Mouse (Mus musculus) heart, embryonic 10.5 days (tissue): ENCODE measurements at regions not wholly inside any gene's neighbourhood (a gene's known extent, or its start where the extent isn't known, plus 50 kb on each side); places are given as distances from the start of the nearest gene placed in this dataset.

ENCODE experiments used
- DNase-seq: peaks from one replicate; pipeline ENCODE4 v3.0.0-alpha.2; 2017; ENCODE audit warnings: low spot score
- H3K27ac ChIP-seq: fragments of 300-500 bp; sonication (generic); 2 replicates; pipeline ENCODE4 v1.5.1; 2016; ENCODE audit warnings: mild to moderate bottlenecking
- H3K27me3 ChIP-seq: fragments of 300-500 bp; sonication (generic); 2 replicates; pipeline ENCODE4 v1.6.1; 2016; ENCODE audit warnings: mild to moderate bottlenecking; ENCODE audit not compliant: poor library complexity, insufficient read depth, severe bottlenecking
- H3K36me3 ChIP-seq: fragments of 300-500 bp; sonication (generic); 2 replicates; pipeline ENCODE4 v1.6.1; 2016; ENCODE audit warnings: mild to moderate bottlenecking, moderate library complexity
- H3K4me1 ChIP-seq: fragments of 300-500 bp; sonication (generic); 2 replicates; pipeline ENCODE4 v1.6.1; 2016; ENCODE audit warnings: mild to moderate bottlenecking
- H3K4me3 ChIP-seq: fragments of 300-500 bp; sonication (generic); 2 replicates; pipeline ENCODE4 v1.5.1; 2016; ENCODE audit warnings: mild to moderate bottlenecking, moderate library complexity
- H3K9me3 ChIP-seq: fragments of 300-500 bp; sonication (generic); 2 replicates; pipeline ENCODE4 v1.6.1; 2016; ENCODE audit warnings: mild to moderate bottlenecking, moderate library complexity
- WGBS: fragments of 180-500 bp; shearing (Covaris S2); methylation state at CpG from one replicate; pipeline ENCODE4 v1.1.7; 2016; 5-methylcytosine and 5-hydroxymethylcytosine counted together

- Histone ChIP-seq H3K4me3 (no peak overlapping the region), H3K27me3 (peaks cover 3% of the 10 kb centered on the region; the same call in 1 of the 2 replicates), H3K4me1 (peaks cover 5% of the 10 kb centered on the region), H3K36me3 (no peaks in the 10 kb centered on the region), H3K9me3 (no peaks in the 10 kb centered on the region), H3K27ac (no peak overlapping the region)
- 82% methylated on average over 7 of the region's 7 CpGs for WGBS
- no peak for DNase-seq
Measured at GRCm38 (mm10) chr3:50899830-50900350, 324.4 kb upstream of the Noct start.

- Histone ChIP-seq H3K36me3 (no peaks in the 10 kb centered on the region), H3K27ac (no peak overlapping the region), H3K27me3 (peaks cover 3% of the 10 kb centered on the region; the same call in 1 of the 2 replicates), H3K4me1 (peaks cover 12% of the 10 kb centered on the region), H3K9me3 (no peaks in the 10 kb centered on the region), H3K4me3 (no peak overlapping the region)
- 84% methylated on average over 9 of the region's 9 CpGs for WGBS
- DNase-seq = no peak
Measured at GRCm38 (mm10) chr3:50900566-50900965, 323.7 kb upstream of the Noct start.

DNA sequence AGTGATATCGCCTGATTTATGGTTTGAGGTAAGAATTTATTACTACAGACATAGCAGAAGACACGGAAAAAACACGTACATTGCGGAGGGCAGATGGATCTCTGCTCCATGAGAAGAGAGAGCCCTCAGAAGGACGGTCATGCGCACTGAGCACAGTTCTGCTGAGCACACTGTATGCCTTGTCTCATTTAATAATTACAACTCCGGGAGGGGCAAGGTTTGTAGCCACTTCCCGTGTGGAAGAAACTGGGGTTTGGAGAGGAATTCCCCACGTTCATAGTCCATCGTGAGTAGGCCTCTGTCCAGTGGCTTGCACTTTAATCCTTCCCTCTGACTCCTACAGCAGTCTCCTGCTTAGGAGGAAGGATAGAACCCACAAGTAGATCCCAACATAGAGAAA lies 322.9 kb upstream of the Noct start:
- no peak overlapping the region for H3K27ac ChIP-seq
- H3K4me3 ChIP-seq = no peak overlapping the region
- H3K27me3 ChIP-seq = peaks cover 3% of the 10 kb centered on the region; the same call in 1 of the 2 replicates
- no peak for DNase-seq
- H3K4me1 ChIP-seq = peaks cover 13% of the 10 kb centered on the region
- 88% methylated on average over 10 of the region's 10 CpGs for WGBS
- H3K9me3 ChIP-seq = no peaks in the 10 kb centered on the region
- no peaks in the 10 kb centered on the region for H3K36me3 ChIP-seq

DNA sequence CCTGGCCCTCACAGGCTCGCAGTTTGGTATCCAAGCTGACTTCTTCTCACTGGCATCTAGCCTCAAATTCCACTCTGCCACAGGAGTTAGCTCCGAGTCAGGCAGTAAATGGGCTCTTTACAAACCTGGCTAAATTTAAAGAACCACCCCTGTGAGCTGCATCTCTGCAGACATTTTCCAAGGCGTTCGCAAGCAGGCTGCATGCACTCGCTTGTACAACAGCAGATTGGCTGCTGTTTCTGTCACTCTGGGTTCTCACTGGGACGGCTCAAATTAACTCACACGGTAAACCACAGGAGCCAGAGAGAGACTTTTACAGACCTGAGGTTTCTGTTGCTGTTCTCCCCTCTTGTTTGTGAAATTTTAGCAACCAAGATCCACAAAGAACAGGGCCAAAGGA lies 321.3 kb upstream of the Noct start:
- H3K27me3 ChIP-seq = peaks cover 3% of the 10 kb centered on the region; the same call in 1 of the 2 replicates
- no peak for DNase-seq
- H3K4me3 ChIP-seq = no peak overlapping the region
- WGBS = 52% methylated on average over 7 of the region's 7 CpGs
- H3K27ac ChIP-seq = no peak overlapping the region
- H3K4me1 ChIP-seq = peaks cover 13% of the 10 kb centered on the region
- no peaks in the 10 kb centered on the region for H3K9me3 ChIP-seq
- H3K36me3 ChIP-seq = no peaks in the 10 kb centered on the region

DNA sequence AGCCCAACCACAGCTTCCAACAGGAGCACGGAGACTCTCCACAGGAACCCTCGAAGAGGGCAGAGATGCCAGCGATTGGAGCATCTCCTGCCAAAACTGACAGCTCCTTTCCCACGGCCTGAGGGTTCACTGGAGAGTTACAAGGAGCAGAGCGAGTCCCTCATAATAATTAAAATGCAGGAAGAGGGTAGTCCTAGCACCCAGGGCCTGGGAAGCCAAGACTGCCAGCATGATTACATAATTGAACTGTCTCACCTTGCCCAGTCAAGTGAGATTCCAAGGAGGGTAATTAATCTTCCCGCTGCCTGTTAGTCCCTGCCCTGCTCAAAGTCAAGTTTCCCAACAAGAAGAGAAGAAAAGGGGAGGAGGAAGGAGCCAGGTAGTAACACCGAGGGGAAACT lies 319.5 kb upstream of the Noct start:
- 20% methylated on average over 7 of the region's 7 CpGs for WGBS
- Histone ChIP-seq H3K4me3 (no peak overlapping the region), H3K36me3 (no peaks in the 10 kb centered on the region), H3K27ac (peak overlapping the region; percentile 29; the same call in 1 of the 2 replicates), H3K27me3 (peaks cover 3% of the 10 kb centered on the region; the same call in 1 of the 2 replicates), H3K9me3 (no peaks in the 10 kb centered on the region), H3K4me1 (peaks cover 13% of the 10 kb centered on the region)
- no peak for DNase-seq

GRCm38 (mm10) chr3:50905274-50905992 lies 318.8 kb upstream of the Noct start:
- no peak for DNase-seq
- Histone ChIP-seq H3K27me3 (peaks cover 3% of the 10 kb centered on the region; the same call in 1 of the 2 replicates), H3K27ac (peak overlapping the region; percentile 29; the same call in 1 of the 2 replicates), H3K4me3 (peak overlapping the region; percentile 57), H3K36me3 (no peaks in the 10 kb centered on the region), H3K9me3 (no peaks in the 10 kb centered on the region), H3K4me1 (peaks cover 13% of the 10 kb centered on the region)
- 20% methylated on average over 16 of the region's 16 CpGs for WGBS

DNA sequence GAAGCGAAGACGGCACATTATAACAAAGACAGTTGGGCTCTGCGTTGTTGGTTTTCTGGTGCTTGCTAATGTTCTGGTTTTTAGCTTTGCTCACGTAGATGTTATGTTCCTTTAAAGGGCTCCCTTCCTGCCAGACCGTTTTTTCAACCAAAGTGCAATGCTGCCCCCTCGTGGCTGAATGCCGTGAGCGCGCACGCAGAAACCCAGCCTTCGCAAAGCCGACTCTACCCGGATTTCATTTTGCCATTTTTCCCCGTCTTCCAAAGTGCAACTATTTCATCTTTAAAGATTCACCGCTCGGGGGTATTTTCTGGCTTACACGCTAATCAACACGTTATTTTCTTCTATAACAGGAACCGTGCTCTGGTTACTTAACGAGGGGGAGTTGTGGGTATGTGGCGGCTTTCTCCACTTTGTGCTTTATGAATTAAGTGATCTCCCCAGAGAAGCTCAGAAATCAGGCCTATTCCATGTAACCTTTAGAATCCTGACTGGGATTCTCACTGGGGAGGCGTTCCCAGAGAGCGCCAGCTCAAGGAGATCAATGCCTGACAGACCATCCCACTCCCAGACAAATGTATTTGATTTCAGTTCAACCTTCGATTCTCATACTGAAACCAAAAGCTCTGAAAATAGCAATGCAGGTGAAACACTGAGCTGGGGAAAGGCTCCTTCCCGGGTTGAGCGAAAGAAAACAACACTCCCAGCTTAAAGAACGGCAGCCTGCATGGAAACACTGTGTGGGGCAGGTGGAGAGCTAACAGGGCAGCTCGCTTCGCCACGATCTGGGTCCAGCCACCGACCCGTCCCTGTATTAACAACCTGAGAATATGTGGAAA lies 318.0 kb upstream of the Noct start:
- Histone ChIP-seq H3K4me3 (peak overlapping the region; percentile 57), H3K4me1 (peaks cover 13% of the 10 kb centered on the region), H3K9me3 (no peaks in the 10 kb centered on the region), H3K36me3 (no peaks in the 10 kb centered on the region), H3K27ac (peak overlapping the region; percentile 63; the same call in 1 of the 2 replicates), H3K27me3 (peaks cover 3% of the 10 kb centered on the region; the same call in 1 of the 2 replicates)
- 14% methylated on average over 32 of the region's 32 CpGs for WGBS
- DNase-seq = peak; percentile 89

- no peak overlapping the region for H3K27ac ChIP-seq
- DNase-seq = no peak
- no peaks in the 10 kb centered on the region for H3K4me1 ChIP-seq
- 70% methylated on average over 5 of the region's 5 CpGs for WGBS
- no peak overlapping the region for H3K4me3 ChIP-seq
- H3K36me3 ChIP-seq = no peaks in the 10 kb centered on the region
- H3K9me3 ChIP-seq = no peaks in the 10 kb centered on the region
- H3K27me3 ChIP-seq = no peaks in the 10 kb centered on the region
Measured at GRCm38 (mm10) chr3:50912980-50913518, 311.2 kb upstream of the Noct start.

DNA sequence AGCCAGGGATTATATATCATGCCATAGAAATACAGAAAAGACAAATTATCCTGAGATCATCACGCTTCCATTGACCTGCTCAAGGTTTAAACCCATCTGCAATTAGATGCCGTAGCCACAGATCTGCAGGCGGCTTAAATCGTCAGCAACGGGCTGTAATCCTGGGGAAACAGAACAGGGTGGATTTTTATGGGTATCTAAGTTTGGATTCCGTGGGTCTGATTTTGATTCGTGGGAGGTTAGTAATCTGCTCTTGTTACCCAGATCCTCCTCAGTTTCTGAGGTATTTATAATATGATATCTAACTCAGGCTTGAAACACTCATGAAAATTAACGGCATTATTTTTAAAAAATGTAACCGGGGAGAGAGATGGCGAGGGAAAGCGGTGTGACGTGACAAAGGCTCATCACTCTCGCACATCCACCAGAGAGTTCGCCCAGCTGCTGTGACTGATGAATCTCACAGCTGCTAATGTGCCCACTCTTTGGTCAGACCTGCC lies 309.3 kb upstream of the Noct start:
- H3K36me3 ChIP-seq = no peaks in the 10 kb centered on the region

GRCm38 (mm10) chr3:50916305-50916854 lies 307.9 kb upstream of the Noct start:
- no peak for DNase-seq
- no peaks in the 10 kb centered on the region for H3K9me3 ChIP-seq
- no peaks in the 10 kb centered on the region for H3K36me3 ChIP-seq
- no peak overlapping the region for H3K4me3 ChIP-seq
- no peaks in the 10 kb centered on the region for H3K4me1 ChIP-seq
- H3K27ac ChIP-seq = no peak overlapping the region
- H3K27me3 ChIP-seq = no peaks in the 10 kb centered on the region
- WGBS = 79% methylated on average over 5 of the region's 5 CpGs

More for the DNA sequence above, 309.3 kb upstream of the Noct start:
- WGBS = 89% methylated on average over 14 of the region's 14 CpGs
- Histone ChIP-seq H3K27me3 (no peaks in the 10 kb centered on the region), H3K27ac (no peak overlapping the region), H3K4me1 (no peaks in the 10 kb centered on the region), H3K9me3 (no peaks in the 10 kb centered on the region), H3K4me3 (no peak overlapping the region)
- no peak for DNase-seq

DNA sequence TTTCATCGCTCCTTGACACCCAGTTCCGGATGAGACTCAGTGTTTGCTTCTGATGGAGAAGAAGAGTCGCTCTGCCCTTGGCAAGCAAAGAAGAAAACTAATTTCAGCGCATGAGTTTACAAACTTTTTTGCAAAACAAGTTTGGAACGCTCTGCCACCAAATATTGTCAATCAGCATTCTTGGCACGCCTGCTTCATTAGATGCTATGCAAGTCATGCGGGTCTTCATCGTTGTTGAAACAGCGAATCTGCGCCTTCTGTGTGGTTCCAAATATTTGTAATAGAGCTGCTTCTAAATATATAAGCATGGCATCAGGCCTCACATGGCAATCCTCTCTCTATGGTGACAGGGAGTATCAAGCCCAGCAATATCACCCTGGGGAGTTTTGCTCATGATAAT lies 301.9 kb upstream of the Noct start:
- Histone ChIP-seq H3K27ac (no peak overlapping the region), H3K4me3 (no peak overlapping the region), H3K4me1 (no peaks in the 10 kb centered on the region), H3K9me3 (no peaks in the 10 kb centered on the region), H3K27me3 (no peaks in the 10 kb centered on the region), H3K36me3 (no peaks in the 10 kb centered on the region)
- 93% methylated on average over 10 of the region's 10 CpGs for WGBS
- no peak for DNase-seq

- Histone ChIP-seq H3K27me3 (no peaks in the 10 kb centered on the region), H3K27ac (no peak overlapping the region), H3K4me3 (no peak overlapping the region), H3K9me3 (no peaks in the 10 kb centered on the region), H3K4me1 (no peaks in the 10 kb centered on the region), H3K36me3 (no peaks in the 10 kb centered on the region)
- WGBS = 88% methylated on average over 5 of the region's 5 CpGs
- no peak for DNase-seq
Measured at GRCm38 (mm10) chr3:50922832-50923231, 301.4 kb upstream of the Noct start.
